In the genomic region with DNA sequence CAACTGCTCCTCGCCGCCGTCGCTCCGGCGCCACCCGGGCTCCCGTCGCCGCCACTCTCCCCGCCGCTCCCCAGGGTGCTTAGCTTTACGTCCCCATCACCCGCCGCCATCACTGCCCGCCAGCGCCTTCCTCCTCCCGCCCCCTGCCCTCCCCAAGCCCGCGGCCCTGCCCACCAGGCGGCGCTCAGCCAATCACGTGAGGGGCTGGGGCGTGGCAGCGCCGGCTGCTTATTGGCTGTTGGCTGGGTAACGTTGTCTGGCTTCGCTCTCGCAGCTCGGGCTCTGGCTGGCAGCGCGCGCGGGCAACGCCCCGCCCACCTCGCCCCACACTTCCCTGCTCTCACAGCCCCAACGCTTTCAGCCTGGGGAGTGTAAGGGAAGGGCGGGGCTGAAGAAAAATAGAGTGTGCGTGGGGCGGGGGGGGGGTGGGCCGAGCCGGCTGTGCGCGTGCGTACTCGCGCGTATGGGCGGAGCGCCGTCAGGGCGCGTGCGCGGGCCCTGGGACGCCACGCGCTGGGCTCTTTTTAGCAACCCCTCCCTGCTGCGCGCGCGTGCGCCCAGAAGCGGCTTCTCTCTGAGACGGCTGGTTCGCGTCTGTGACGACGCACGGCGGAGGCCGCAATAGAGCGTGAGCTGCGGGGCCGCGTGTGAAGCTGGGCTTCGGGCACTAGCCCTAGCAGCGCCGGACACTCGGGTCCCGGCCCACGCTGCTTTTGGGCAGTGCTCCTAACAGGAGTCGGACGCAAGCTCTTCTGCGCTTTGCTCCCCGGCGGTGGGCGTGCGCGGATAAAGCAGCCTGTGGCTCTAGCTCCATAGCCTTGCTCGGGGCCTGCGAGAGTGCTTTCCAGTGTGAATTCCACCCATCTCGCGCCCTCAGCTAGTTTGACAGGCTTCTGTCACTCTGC, we compare ENCODE assay signal across 7 mouse cellular contexts. TPM values are rescaled to one million over a fixed set of nuclear protein-coding genes. Genes with fewer than 3 reads are reported as not detected.
DNase-seq lines count a peak whose midpoint lies in the region; ATAC-seq lines count a peak whose summit lies in the region.

Gene Pgrmc2 (minus strand): TSS at position 162 of the 905 bp plus-strand sequence.

- H3K4me1 ChIP-seq in intestine, embryonic 15.5 days (replicated peaks), result no peaks in the 10 kb centered on the region
- H3K4me1 ChIP-seq in midbrain, embryonic 10.5 days, result peaks cover 40% of the 10 kb centered on the region

- no peaks in the 10 kb centered on the region for H3K9me3 ChIP-seq in intestine, embryonic 15.5 days
- no peaks in the 10 kb centered on the region for H3K9me3 ChIP-seq in midbrain, embryonic 10.5 days (replicated peaks)

- under 1% methylated on average over 88 of the region's 95 CpGs for WGBS in intestine, embryonic 15.5 days
- WGBS in midbrain, embryonic 10.5 days, result under 1% methylated on average over 95 of the region's 95 CpGs

- peak; percentile 99 for DNase-seq in adrenal gland, adult 2 months
- DNase-seq in embryo, embryonic 11.5 days (ENCODE audit: low read depth, low spot score), result peak; percentile 98
- DNase-seq in gastrocnemius, postnatal 36 days, result peak; percentile 97 to 98
- peak; percentile 98 to 99 for DNase-seq in left cerebral cortex, postnatal 25 days (ENCODE audit: low spot score in 2 of 2)
- peak; percentile 98 for DNase-seq in midbrain, embryonic 10.5 days (ENCODE audit: low spot score)
- peak; percentile 99 for DNase-seq in right cerebral cortex, postnatal 4 days

- intact Hi-C loops in gastrocnemius, postnatal 36 days (cut with DNase I), result no loop called here
- intact Hi-C loops in left cerebral cortex, postnatal 25 days (cut with DNase I), result loop anchor here (1.0 to 10.0 kb wide), 5 partner anchors 25 to 659 kb away; partner anchors contain the start of genes D3Ertd751e, Hspa4l and Sclt1

- H3K4me2 ChIP-seq in intestine, embryonic 15.5 days (replicated peaks), result peak within 1 kb of the TSS; percentile 84

- peak within 1 kb of the TSS; percentile 91 for H3K27ac ChIP-seq in intestine, embryonic 15.5 days
- peak within 1 kb of the TSS; percentile 96 for H3K27ac ChIP-seq in midbrain, embryonic 10.5 days (replicated peaks)

- H3K27me3 ChIP-seq in intestine, embryonic 15.5 days (replicated peaks), result no peaks in the 10 kb centered on the region
- no peaks in the 10 kb centered on the region for H3K27me3 ChIP-seq in midbrain, embryonic 10.5 days (ENCODE audit: low read depth, poor library complexity, severe bottlenecking)

- H3K9ac ChIP-seq in intestine, embryonic 15.5 days, result peak within 1 kb of the TSS; percentile 85

- H3K36me3 ChIP-seq in intestine, embryonic 15.5 days, result no peaks in the 10 kb centered on the region
- H3K36me3 ChIP-seq in midbrain, embryonic 10.5 days, result 0 out of 2 replicates have a peak, but pooled peaks cover 4% of the 10 kb centered on the region

- H3K4me3 ChIP-seq in intestine, embryonic 15.5 days (replicated peaks), result peak within 1 kb of the TSS; percentile 97
- peak within 1 kb of the TSS; percentile 92 for H3K4me3 ChIP-seq in midbrain, embryonic 10.5 days

- ATAC-seq in intestine, embryonic 15.5 days, result peak; percentile 97

RNA-seq across cellular contexts. Expression of gene Pgrmc2, which starts in this region (rescaled TPM):
- total RNA-seq in adrenal gland, adult 2 months (2021), result 10 to 100 TPM; 56.5 to 70.5 TPM
- 24.6 and 28.6 TPM in 2 replicates for polyA plus RNA-seq in adrenal gland, adult 2 months (2012; rRNA removed)
- total RNA-seq in gastrocnemius, postnatal 36 days (2021), result 10 to 100 TPM; 15.2 to 17.7 TPM
- 56.2 and 60.8 TPM in 2 replicates for polyA plus RNA-seq in intestine, embryonic 15.5 days (2015; fragmentation: Nextera tagmentation; extraction: Ambion mirVana)
- total RNA-seq in left cerebral cortex, postnatal 25 days (2021), result 10 to 100 TPM; 57.3 to 57.6 TPM
- polyA plus RNA-seq in midbrain, embryonic 10.5 days (2016; fragmentation: Nextera tagmentation; extraction: Ambion mirVana), result 31.2 and 34.3 TPM in 2 replicates

Comparison
In these comparisons a context has a peak if more than half of its experiments do, and no peak if none do; other contexts are left out.
1. Peak in every context shown above with its lines: DNase-seq, ATAC-seq, H3K4me3 ChIP-seq and H3K27ac ChIP-seq.